Mouse (Mus musculus): ENCODE data around the gene Prdx4. TPM values are rescaled to one million over a fixed set of nuclear protein-coding genes. Genes with fewer than 3 reads are reported as not detected.

Gene Prdx4
- polyA plus RNA-seq, 1 experiment from 2014 or later = 175 TPM

DNA sequence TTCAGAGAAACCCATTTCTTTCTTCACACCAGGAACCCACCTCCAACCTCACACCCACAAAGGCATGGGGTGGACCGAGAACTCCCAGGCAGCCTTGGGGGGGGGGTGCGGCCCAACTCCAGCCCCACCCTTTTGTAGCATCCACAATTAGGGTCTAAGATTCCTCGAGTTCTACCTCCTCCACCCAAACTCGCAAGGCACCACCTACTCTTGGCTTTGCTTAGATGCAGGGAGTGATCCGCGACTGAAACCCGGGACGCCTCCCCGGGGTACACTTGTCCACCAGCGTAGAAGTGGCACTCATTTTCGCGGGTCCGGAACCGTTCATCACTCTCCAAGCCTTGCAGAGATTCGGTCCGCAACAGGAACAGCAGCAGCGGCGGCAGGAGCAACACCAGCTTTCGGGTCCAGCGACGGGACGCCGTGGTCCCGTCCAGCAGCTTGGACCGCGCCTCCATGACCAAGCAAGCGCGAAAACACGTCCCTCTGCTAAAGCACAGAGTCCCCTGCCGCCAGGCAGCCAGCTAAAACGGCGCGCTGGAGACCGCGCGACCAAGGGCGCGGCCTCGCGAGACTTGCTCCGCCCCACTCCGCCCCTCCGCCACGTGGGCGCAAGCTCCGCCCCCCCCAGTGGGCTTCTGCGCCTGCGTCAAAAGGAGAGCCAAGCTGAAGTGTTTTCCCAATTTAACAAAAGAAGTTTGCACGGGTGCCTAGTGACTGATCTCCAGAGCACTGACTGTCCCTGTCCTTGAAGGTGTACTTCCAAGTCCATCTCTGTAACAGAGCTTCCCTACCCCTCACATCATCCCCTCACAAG, 2.4 kb downstream of the Prdx4 start:
- TF ChIP-seq CTCF (IDR thresholded peaks at IDR 0.05) (no peak), EP300 (IDR thresholded peaks at IDR 0.05) (no peak)
- H3K9me3 ChIP-seq (ENCODE audit: low read length) = no peaks in the 10 kb centered on the region
- H3K27me3 ChIP-seq (replicated peaks; ENCODE audit: insufficient read depth, low read length) = no peaks in the 10 kb centered on the region
- peak overlapping the region; percentile 53 for H3K4me2 ChIP-seq (replicated peaks; ENCODE audit: low read depth, low read length)
- H3K4me3 ChIP-seq (ENCODE audit: low read depth, low read length) = peak overlapping the region; percentile 49
- no peaks in the 10 kb centered on the region for H3K4me1 ChIP-seq (ENCODE audit: insufficient read depth, low read depth, low read length)
- DNase-seq (ENCODE audit: low spot score) = peak; percentile 86
- peak overlapping the region; percentile 75 for H3K27ac ChIP-seq (ENCODE audit: low read length)
- WGBS = 11% methylated on average over 39 of the region's 49 CpGs
- peak; percentile 98 for ATAC-seq
- H3K9ac ChIP-seq (replicated peaks; ENCODE audit: low read depth) = peak overlapping the region; percentile 39
- H3K36me3 ChIP-seq (ENCODE audit: insufficient read depth, low read length) = no peaks in the 10 kb centered on the region

DNA sequence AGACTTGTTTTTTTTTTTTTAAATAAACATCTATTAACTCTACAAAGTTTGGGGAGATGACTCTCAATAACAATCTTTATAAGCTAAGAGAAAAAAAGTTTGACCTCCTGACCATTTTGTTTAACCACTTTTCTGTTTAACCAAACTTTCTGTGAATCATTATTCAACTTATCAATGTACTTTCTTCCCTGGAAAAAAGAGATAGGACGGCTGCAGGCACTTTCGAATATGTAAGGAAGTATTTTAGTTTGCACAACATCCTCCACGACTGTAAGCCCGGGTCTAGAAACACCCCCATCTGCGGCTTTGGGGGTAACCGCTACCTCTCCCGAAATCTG, 3.0 kb downstream of the Prdx4 start:
- H3K4me3 ChIP-seq (ENCODE audit: low read depth, low read length) = peak overlapping the region; percentile 49
- H3K27ac ChIP-seq (ENCODE audit: low read length) = peak overlapping the region; percentile 75
- no peak for TF ChIP-seq CTCF (IDR thresholded peaks at IDR 0.05)
- TF ChIP-seq EP300 (IDR thresholded peaks at IDR 0.05) = no peak
- H3K9me3 ChIP-seq (ENCODE audit: low read length) = no peaks in the 10 kb centered on the region
- H3K27me3 ChIP-seq (replicated peaks; ENCODE audit: insufficient read depth, low read length) = no peaks in the 10 kb centered on the region
- H3K9ac ChIP-seq (replicated peaks; ENCODE audit: low read depth) = peak overlapping the region; percentile 39
- H3K4me2 ChIP-seq (replicated peaks; ENCODE audit: low read depth, low read length) = peak overlapping the region; percentile 53
- 19% methylated on average over 7 of the region's 7 CpGs for WGBS
- no peaks in the 10 kb centered on the region for H3K4me1 ChIP-seq (ENCODE audit: insufficient read depth, low read depth, low read length)
- H3K36me3 ChIP-seq (ENCODE audit: insufficient read depth, low read length) = no peaks in the 10 kb centered on the region
- ATAC-seq (no peak), DNase-seq (ENCODE audit: low spot score) (no peak)

DNA sequence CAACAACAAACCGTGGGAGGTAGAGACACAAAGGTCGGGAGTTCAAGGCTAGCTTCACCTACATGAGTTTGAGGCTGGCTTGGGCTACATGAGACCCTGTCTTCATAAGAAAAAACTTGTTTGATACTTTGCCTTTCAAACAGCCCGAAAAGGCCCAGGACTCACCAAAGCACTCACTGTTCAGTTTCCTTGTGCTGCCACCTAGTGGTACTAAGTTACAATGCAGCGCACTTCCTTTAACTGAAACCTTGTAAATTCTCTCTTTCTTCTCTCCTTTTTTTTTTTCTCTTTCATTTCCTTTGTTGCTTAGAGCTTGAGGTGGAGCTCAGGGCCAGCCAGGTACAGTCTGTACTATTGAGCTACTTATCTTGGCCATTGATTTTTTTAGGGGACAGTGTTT, 22.5 kb downstream of the Prdx4 start:
- TF ChIP-seq CTCF (IDR thresholded peaks at IDR 0.05) (peak; percentile 74), EP300 (IDR thresholded peaks at IDR 0.05) (no peak)
- Histone ChIP-seq H3K4me1 (ENCODE audit: insufficient read depth, low read depth, low read length) (no peaks in the 10 kb centered on the region), H3K9ac (replicated peaks; ENCODE audit: low read depth) (no peak overlapping the region), H3K4me3 (ENCODE audit: low read depth, low read length) (no peak overlapping the region), H3K27ac (ENCODE audit: low read length) (no peak overlapping the region), H3K36me3 (ENCODE audit: insufficient read depth, low read length) (no peaks in the 10 kb centered on the region), H3K4me2 (replicated peaks; ENCODE audit: low read depth, low read length) (no peak overlapping the region), H3K27me3 (replicated peaks; ENCODE audit: insufficient read depth, low read length) (no peaks in the 10 kb centered on the region), H3K9me3 (ENCODE audit: low read length) (no peaks in the 10 kb centered on the region)
- DNase-seq (ENCODE audit: low spot score) (peak; percentile 58), ATAC-seq (no peak)
- WGBS = 37% methylated on average over 4 of the region's 4 CpGs

DNA sequence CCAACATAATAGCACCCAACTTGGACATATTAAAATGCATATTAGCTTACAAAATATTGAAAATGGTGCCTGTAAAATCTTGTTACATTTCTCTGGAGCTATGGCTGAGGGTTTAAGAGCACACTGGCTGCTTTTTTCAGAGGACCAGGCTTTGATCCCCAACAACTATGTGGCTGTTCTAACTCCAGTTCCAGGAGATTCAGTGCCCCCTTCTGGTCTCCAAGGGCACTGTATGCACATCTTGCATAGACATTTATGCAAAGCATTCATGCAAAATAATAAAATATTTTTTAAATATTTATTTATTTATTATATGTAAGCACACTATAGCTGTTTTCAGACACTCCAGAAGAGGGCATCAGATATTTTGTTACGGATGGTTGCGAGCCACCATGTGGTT, 34.2 kb downstream of the Prdx4 start:
- no peak overlapping the region for H3K4me3 ChIP-seq (ENCODE audit: low read depth, low read length)
- DNase-seq (ENCODE audit: low spot score) = no peak
- no peaks in the 10 kb centered on the region for H3K27me3 ChIP-seq (replicated peaks; ENCODE audit: insufficient read depth, low read length)
- WGBS = 100% methylated on average over 2 of the region's 2 CpGs
- H3K4me1 ChIP-seq (ENCODE audit: insufficient read depth, low read depth, low read length) = no peaks in the 10 kb centered on the region
- H3K4me2 ChIP-seq (replicated peaks; ENCODE audit: low read depth, low read length) = no peak overlapping the region
- no peak overlapping the region for H3K27ac ChIP-seq (ENCODE audit: low read length)
- TF ChIP-seq CTCF (IDR thresholded peaks at IDR 0.05) (peak; percentile 42), EP300 (IDR thresholded peaks at IDR 0.05) (no peak)
- no peaks in the 10 kb centered on the region for H3K9me3 ChIP-seq (ENCODE audit: low read length)
- H3K9ac ChIP-seq (replicated peaks; ENCODE audit: low read depth) = no peak overlapping the region
- ATAC-seq = no peak
- no peaks in the 10 kb centered on the region for H3K36me3 ChIP-seq (ENCODE audit: insufficient read depth, low read length)

DNA sequence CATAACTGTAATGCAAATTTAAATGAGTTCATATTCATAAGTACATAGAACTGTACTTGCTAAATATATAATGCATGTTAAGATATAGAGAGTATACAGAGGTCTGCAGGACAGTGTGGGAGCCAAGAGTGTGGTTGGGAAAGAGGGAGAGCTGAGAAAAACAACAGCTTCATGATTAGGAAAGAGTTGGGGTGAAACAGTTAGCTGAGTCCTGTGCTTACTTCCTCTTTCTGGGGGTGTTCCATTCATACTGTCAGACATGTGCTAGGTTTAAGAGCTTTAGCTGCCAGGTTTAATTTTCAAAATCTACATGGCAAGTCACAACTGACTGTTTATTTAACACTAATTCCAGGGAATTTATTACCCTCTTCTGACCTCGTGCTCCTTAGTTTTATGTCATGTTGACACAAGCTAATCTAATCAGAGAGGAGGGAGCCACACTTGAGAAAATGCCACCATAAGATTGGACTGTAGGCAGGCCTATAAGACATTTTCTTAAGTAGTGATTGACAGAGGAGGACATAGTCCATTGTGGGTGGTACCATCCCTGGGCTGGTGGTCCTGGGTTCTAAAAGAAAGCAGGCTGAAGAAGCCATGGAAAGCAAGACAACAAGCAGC, 60.0 kb downstream of the Prdx4 start:
- Histone ChIP-seq H3K27ac (ENCODE audit: low read length) (no peak overlapping the region), H3K4me2 (replicated peaks; ENCODE audit: low read depth, low read length) (no peak overlapping the region), H3K27me3 (replicated peaks; ENCODE audit: insufficient read depth, low read length) (no peaks in the 10 kb centered on the region), H3K4me1 (ENCODE audit: insufficient read depth, low read depth, low read length) (no peaks in the 10 kb centered on the region), H3K36me3 (ENCODE audit: insufficient read depth, low read length) (no peaks in the 10 kb centered on the region), H3K9ac (replicated peaks; ENCODE audit: low read depth) (no peak overlapping the region), H3K9me3 (ENCODE audit: low read length) (no peaks in the 10 kb centered on the region), H3K4me3 (ENCODE audit: low read depth, low read length) (no peak overlapping the region)
- ATAC-seq (no peak), DNase-seq (ENCODE audit: low spot score) (peak; percentile 18)
- TF ChIP-seq EP300 (IDR thresholded peaks at IDR 0.05) = no peak
- no peak for TF ChIP-seq CTCF (IDR thresholded peaks at IDR 0.05)
- WGBS = 10% methylated on average over 1 of the region's 1 CpGs

DNA sequence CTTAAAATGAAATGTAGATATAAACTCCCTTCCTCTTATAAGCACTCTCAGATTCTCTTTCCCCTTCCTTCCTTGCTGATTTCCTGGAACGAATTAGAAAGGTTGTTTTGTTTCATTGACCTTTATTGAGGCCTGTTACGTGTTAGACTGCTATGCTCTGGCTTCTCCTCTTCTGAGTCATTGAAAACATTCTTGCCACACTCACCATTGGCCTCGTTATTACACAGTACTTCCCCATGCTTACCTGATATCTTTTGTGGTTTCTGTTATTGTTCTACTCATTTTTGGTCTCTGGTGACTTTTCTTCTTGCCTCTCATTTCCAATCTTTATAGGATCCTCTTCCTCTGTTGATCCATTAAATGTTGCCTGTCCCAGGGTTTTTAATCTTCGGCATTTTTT, 62.1 kb downstream of the Prdx4 start:
- WGBS = 64% methylated on average over 4 of the region's 4 CpGs
- no peak overlapping the region for H3K4me3 ChIP-seq (ENCODE audit: low read depth, low read length)
- no peak for TF ChIP-seq EP300 (IDR thresholded peaks at IDR 0.05)
- no peak for TF ChIP-seq CTCF (IDR thresholded peaks at IDR 0.05)
- no peaks in the 10 kb centered on the region for H3K9me3 ChIP-seq (ENCODE audit: low read length)
- H3K4me2 ChIP-seq (replicated peaks; ENCODE audit: low read depth, low read length) = no peak overlapping the region
- no peaks in the 10 kb centered on the region for H3K27me3 ChIP-seq (replicated peaks; ENCODE audit: insufficient read depth, low read length)
- no peaks in the 10 kb centered on the region for H3K36me3 ChIP-seq (ENCODE audit: insufficient read depth, low read length)
- no peak for DNase-seq (ENCODE audit: low spot score)
- no peaks in the 10 kb centered on the region for H3K4me1 ChIP-seq (ENCODE audit: insufficient read depth, low read depth, low read length)
- no peak overlapping the region for H3K27ac ChIP-seq (ENCODE audit: low read length)
- ATAC-seq = no peak
- H3K9ac ChIP-seq (replicated peaks; ENCODE audit: low read depth) = no peak overlapping the region

Other genes starting within 250 kb of the Prdx4 start
- gene Magea2, start 247.1 kb downstream of the Prdx4 start, polyA plus RNA-seq (2015; fragmentation: Nextera tagmentation; extraction: Ambion mirVana) = not detected in 2 replicates
- gene Cldn34b2, start 212.3 kb downstream of the Prdx4 start, polyA plus RNA-seq (2015; fragmentation: Nextera tagmentation; extraction: Ambion mirVana) = not detected in 2 replicates
- 420 and 480 TPM in 2 replicates for gene Sat1, start 124.3 kb downstream of the Prdx4 start, polyA plus RNA-seq (2015; fragmentation: Nextera tagmentation; extraction: Ambion mirVana)
- 73.3 and 75.0 TPM in 2 replicates for gene Acot9, start 78.3 kb downstream of the Prdx4 start, polyA plus RNA-seq (2015; fragmentation: Nextera tagmentation; extraction: Ambion mirVana)